Mouse (Mus musculus): ENCODE results near the gene Matn3. TPM values are rescaled to one million over a fixed set of nuclear protein-coding genes. Genes with fewer than 3 reads are reported as not detected.

Gene Matn3
- total RNA-seq, 2 experiments from 2014 or later: not detected

DNA sequence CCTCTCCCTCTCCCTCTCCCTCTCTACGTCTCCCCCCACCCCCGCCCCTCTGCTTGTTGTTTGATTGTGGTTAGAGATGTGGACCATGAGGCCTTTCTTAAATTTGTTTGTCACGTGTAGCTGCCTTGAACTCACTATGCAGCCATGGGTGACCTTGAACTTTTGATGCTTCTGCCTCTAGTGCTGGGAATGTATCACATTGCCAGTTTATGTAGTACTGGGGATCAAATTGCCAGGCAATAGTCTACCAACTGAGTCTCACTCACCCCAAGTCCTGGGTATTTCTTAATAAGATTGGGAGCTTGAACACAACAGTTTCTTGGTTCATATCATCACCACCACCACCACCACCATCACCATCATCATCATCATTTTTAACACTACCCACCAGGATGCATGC lies 73.3 kb downstream of the Matn3 start:
- DNase-seq (ENCODE audit: low spot score): no peak

Other genes with a start within 250 kb of the Matn3 start
- 1 to 10 TPM; 2.2 to 3.1 TPM for gene Sdc1, start 176.6 kb upstream of the Matn3 start, total RNA-seq (2021)
- gene Laptm4a, start 26.3 kb upstream of the Matn3 start, total RNA-seq (2021): 100 to 1,000 TPM; 235 to 244 TPM
- 1 to 10 TPM; 9.7 to 10.0 TPM for gene Wdr35, start 26.0 kb downstream of the Matn3 start, total RNA-seq (2021)
- gene Ttc32, start 82.1 kb downstream of the Matn3 start, total RNA-seq (2021): 10 to 100 TPM; 25.8 to 27.7 TPM